In the genomic region with DNA sequence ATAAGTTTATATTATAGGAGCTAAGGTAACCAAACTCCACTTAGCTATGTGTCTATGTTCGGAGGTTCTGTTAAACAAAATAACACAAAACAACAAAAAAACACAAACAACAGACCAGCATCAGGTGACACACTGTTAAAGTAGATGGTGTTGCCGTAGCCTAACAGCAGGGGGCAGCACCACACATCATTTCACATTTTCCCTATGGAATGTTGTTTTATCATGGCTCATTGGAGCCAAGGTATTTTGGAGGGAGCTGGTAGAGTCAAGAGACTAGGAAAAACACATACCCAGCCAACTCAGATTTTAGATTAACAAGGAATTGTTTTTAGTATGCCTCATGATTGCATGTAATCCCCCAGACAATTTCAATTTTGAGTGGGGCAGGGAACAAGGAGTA, we compare ENCODE assay signal across 10 mouse cellular contexts. TPM values are rescaled to one million over a fixed set of nuclear protein-coding genes. Genes with fewer than 3 reads are reported as not detected.
DNase-seq lines count a peak whose midpoint lies in the region; ATAC-seq and TF ChIP-seq lines count a peak whose summit lies in the region.
"Had no signal": no experiment of that assay in that cellular context is flagged by ENCODE, and none has a peak within 500 bp of the region (broad histone marks: within the 10 kb centered on the region; RNA-seq: fewer than 3 reads in every experiment).

No protein-coding gene starts in this region.

- no peak overlapping the region for H3K4me3 ChIP-seq in forebrain, embryonic 11.5 days (ENCODE audit: low read depth, low read length)
- no peak overlapping the region for H3K4me3 ChIP-seq in midbrain, embryonic 15.5 days
- H3K4me3 ChIP-seq: embryonic facial prominence, embryonic 13.5 days; neural tube, embryonic 13.5 days had no signal

- TF ChIP-seq POLR2A in brain, embryonic 14.5 days (IDR thresholded peaks at IDR 0.05; ENCODE audit: borderline replicate concordance, extremely low read depth, insufficient read depth, insufficient read length, poor library complexity, severe bottlenecking), result no peak

- H3K4me1 ChIP-seq in forebrain, embryonic 11.5 days (replicated peaks; ENCODE audit: control insufficient read depth, insufficient read depth, low read length), result no peaks in the 10 kb centered on the region
- no peaks in the 10 kb centered on the region for H3K4me1 ChIP-seq in midbrain, embryonic 15.5 days
- H3K4me1 ChIP-seq: embryonic facial prominence, embryonic 13.5 days; neural tube, embryonic 13.5 days had no signal

- peak; percentile 9 for DNase-seq in ovary, postnatal 10 days (ENCODE audit: low spot score)
- no peak for DNase-seq in ovary, adult 18-20 months (ENCODE audit: low spot score)
- DNase-seq in brain, embryonic 14.5 days (ENCODE audit: low read depth), result peak; percentile 71
- peak; percentile 84 for DNase-seq in forebrain, embryonic 11.5 days (ENCODE audit: low spot score)
- DNase-seq in hindlimb bud, embryonic 11.5 days (ENCODE audit: extremely low spot score, low read depth, low spot score), result peak; percentile 53
- peak; percentile 15 for DNase-seq in left cerebral cortex, adult 11 months (ENCODE audit: low spot score)
- peak; percentile 24 to 65 for DNase-seq in urinary bladder, postnatal 4 days (ENCODE audit: low spot score in 2 of 2)

- peak; percentile 77; the same call in 1 of the 2 replicates for TF ChIP-seq CTCF in brain, embryonic 14.5 days (IDR thresholded peaks at IDR 0.05; ENCODE audit: borderline replicate concordance, extremely low read depth, insufficient read depth, insufficient read length)

- H3K27me3 ChIP-seq in forebrain, embryonic 11.5 days (ENCODE audit: control insufficient read depth, insufficient read depth, low read length), result no peaks in the 10 kb centered on the region
- H3K27me3 ChIP-seq in midbrain, embryonic 15.5 days (replicated peaks), result no peaks in the 10 kb centered on the region
- H3K27me3 ChIP-seq: embryonic facial prominence, embryonic 13.5 days; neural tube, embryonic 13.5 days had no signal

- no peak; the same call in 1 of the 2 replicates for ATAC-seq in forebrain, embryonic 11.5 days (replicated peaks; ENCODE audit: low FRiP score)
- 0 out of 2 replicates have a peak, but pooled peaks have one; percentile 42 for ATAC-seq in midbrain, embryonic 15.5 days (replicated peaks)

- H3K9me3 ChIP-seq in forebrain, embryonic 11.5 days (ENCODE audit: control insufficient read depth, low read length), result no peaks in the 10 kb centered on the region
- no peaks in the 10 kb centered on the region for H3K9me3 ChIP-seq in midbrain, embryonic 15.5 days
- H3K9me3 ChIP-seq: embryonic facial prominence, embryonic 13.5 days; neural tube, embryonic 13.5 days had no signal

- H3K36me3 ChIP-seq in forebrain, embryonic 11.5 days (ENCODE audit: control insufficient read depth, insufficient read depth, low read length), result no peaks in the 10 kb centered on the region
- no peaks in the 10 kb centered on the region for H3K36me3 ChIP-seq in midbrain, embryonic 15.5 days (replicated peaks)
- H3K36me3 ChIP-seq: embryonic facial prominence, embryonic 13.5 days; neural tube, embryonic 13.5 days had no signal

- 14% methylated on average over 2 of the region's 2 CpGs for WGBS in forebrain, embryonic 11.5 days
- 22% methylated on average over 2 of the region's 2 CpGs for WGBS in midbrain, embryonic 15.5 days

- H3K27ac ChIP-seq in forebrain, embryonic 11.5 days (ENCODE audit: low read depth, low read length), result no peak overlapping the region
- H3K27ac ChIP-seq in midbrain, embryonic 15.5 days, result no peak overlapping the region
- H3K27ac ChIP-seq: embryonic facial prominence, embryonic 13.5 days; neural tube, embryonic 13.5 days had no signal

- no peak overlapping the region for H3K4me2 ChIP-seq in forebrain, embryonic 11.5 days (ENCODE audit: low read depth, low read length, severe bottlenecking)
- H3K4me2 ChIP-seq in midbrain, embryonic 15.5 days, result no peak overlapping the region
- H3K4me2 ChIP-seq: embryonic facial prominence, embryonic 13.5 days; neural tube, embryonic 13.5 days had no signal

- H3K9ac ChIP-seq in forebrain, embryonic 11.5 days (ENCODE audit: low read length), result no peak overlapping the region
- H3K9ac ChIP-seq in midbrain, embryonic 15.5 days, result no peak overlapping the region
- H3K9ac ChIP-seq: embryonic facial prominence, embryonic 13.5 days; neural tube, embryonic 13.5 days had no signal

RNA-seq across cellular contexts. Expression of gene Lrrc31, which starts 3.3 kb away (rescaled TPM):
- polyA plus RNA-seq in brain, embryonic 14.5 days (2012; rRNA removed), result not detected in 2 replicates
- not detected in 2 replicates for polyA plus RNA-seq in forebrain, embryonic 11.5 days (2014; fragmentation: Nextera tagmentation; extraction: Ambion mirVana)
- not detected in 2 replicates for polyA plus RNA-seq in midbrain, embryonic 15.5 days (2015; fragmentation: Nextera tagmentation; extraction: Ambion mirVana)
- polyA plus RNA-seq: embryonic facial prominence, embryonic 13.5 days; neural tube, embryonic 13.5 days had no signal

RNA-seq across cellular contexts. Expression of gene Lrrc34, which starts 48.7 kb away (rescaled TPM):
- polyA plus RNA-seq in brain, embryonic 14.5 days (2012; rRNA removed), result 0.35 and 0.63 TPM in 2 replicates
- 1.2 and 2.1 TPM in 2 replicates for polyA plus RNA-seq in forebrain, embryonic 11.5 days (2014; fragmentation: Nextera tagmentation; extraction: Ambion mirVana)
- polyA plus RNA-seq in midbrain, embryonic 15.5 days (2015; fragmentation: Nextera tagmentation; extraction: Ambion mirVana), result 0.87 and 1.4 TPM in 2 replicates

RNA-seq across cellular contexts. Expression of gene Samd7, which starts 49.7 kb away (rescaled TPM):
- polyA plus RNA-seq in brain, embryonic 14.5 days (2012; rRNA removed), result 0.04 and 0.08 TPM in 2 replicates
- not detected in 2 replicates for polyA plus RNA-seq in forebrain, embryonic 11.5 days (2014; fragmentation: Nextera tagmentation; extraction: Ambion mirVana)
- polyA plus RNA-seq in midbrain, embryonic 15.5 days (2015; fragmentation: Nextera tagmentation; extraction: Ambion mirVana), result 0.05 TPM in 1 of 2 replicates, not detected in the other
- polyA plus RNA-seq: embryonic facial prominence, embryonic 13.5 days; neural tube, embryonic 13.5 days had no signal

RNA-seq across cellular contexts. Expression of gene Lrriq4, which starts 52.0 kb away (rescaled TPM):
- 0.05 TPM in 1 of 2 replicates, not detected in the other for polyA plus RNA-seq in brain, embryonic 14.5 days (2012; rRNA removed)
- not detected in 2 replicates for polyA plus RNA-seq in forebrain, embryonic 11.5 days (2014; fragmentation: Nextera tagmentation; extraction: Ambion mirVana)
- 0.09 TPM in 1 of 2 replicates, not detected in the other for polyA plus RNA-seq in midbrain, embryonic 15.5 days (2015; fragmentation: Nextera tagmentation; extraction: Ambion mirVana)
- polyA plus RNA-seq: embryonic facial prominence, embryonic 13.5 days; neural tube, embryonic 13.5 days had no signal
